Mouse (Mus musculus) limb, embryonic 12.5 days (tissue): ENCODE results near the gene 4930415O20Rik. TPM values are rescaled to one million over a fixed set of nuclear protein-coding genes. Genes with fewer than 3 reads are reported as not detected.
"Not testable (repeated sequence)": the region's sequence is repeated elsewhere in the genome, so short reads cannot be mapped to it uniquely, and the experiment has no call there.

Experiments used
- ATAC-seq: fragments of 200-750 bp; cut with Nextera tagmentation; 2 replicates; pipeline ENCODE4 v1.8.0; 2017; ENCODE audit warnings: low read depth, moderate TSS enrichment; ENCODE audit not compliant: insufficient number of reproducible peaks, insufficient read depth, low FRiP score, low TSS enrichment
- H3K27ac ChIP-seq: fragments of 300-500 bp; sonication (generic); 2 replicates; pipeline ENCODE4 v1.5.1; 2016; ENCODE audit warnings: mild to moderate bottlenecking, moderate library complexity
- H3K27me3 ChIP-seq: fragments of 300-500 bp; sonication (generic); 2 replicates; pipeline ENCODE4 v1.6.1; 2016; ENCODE audit warnings: mild to moderate bottlenecking, moderate library complexity
- H3K36me3 ChIP-seq: fragments of 300-500 bp; sonication (generic); 2 replicates; pipeline ENCODE4 v1.6.1; 2016; ENCODE audit warnings: mild to moderate bottlenecking, moderate library complexity
- H3K4me1 ChIP-seq: fragments of 300-500 bp; sonication (generic); replicated peaks from 2 replicates; pipeline ENCODE4 v1.6.1; 2016
- H3K4me2 ChIP-seq: fragments of 300-500 bp; sonication (generic); 2 replicates; pipeline ENCODE4 v1.6.1; 2016; ENCODE audit warnings: mild to moderate bottlenecking, moderate library complexity
- H3K4me3 ChIP-seq: fragments of 300-500 bp; sonication (generic); replicated peaks from 2 replicates; pipeline ENCODE4 v1.5.1; 2016; ENCODE audit warnings: mild to moderate bottlenecking
- H3K9ac ChIP-seq: fragments of 300-500 bp; sonication (generic); replicated peaks from 2 replicates; pipeline ENCODE4 v1.6.1; 2016; ENCODE audit warnings: mild to moderate bottlenecking, moderate library complexity
- H3K9me3 ChIP-seq: fragments of 300-500 bp; sonication (generic); 2 replicates; pipeline ENCODE4 v1.6.1; 2016; ENCODE audit warnings: mild to moderate bottlenecking, moderate library complexity
- WGBS: fragments of 180-500 bp; shearing (Covaris S2); methylation state at CpG from one replicate; pipeline ENCODE4 v1.1.7; 2016; 5-methylcytosine and 5-hydroxymethylcytosine counted together
- polyA plus RNA-seq: library from polyadenylated mRNA; unstranded; fragments of >200 nt; fragmentation: Nextera tagmentation; extraction: Ambion mirVana; gene quantifications from 2 replicates; pipeline ENCODE4 v1.2.1, GENCODE M21; 2016

Gene 4930415O20Rik
- polyA plus RNA-seq, 1 experiment from 2014 or later, result 0.69 TPM

DNA sequence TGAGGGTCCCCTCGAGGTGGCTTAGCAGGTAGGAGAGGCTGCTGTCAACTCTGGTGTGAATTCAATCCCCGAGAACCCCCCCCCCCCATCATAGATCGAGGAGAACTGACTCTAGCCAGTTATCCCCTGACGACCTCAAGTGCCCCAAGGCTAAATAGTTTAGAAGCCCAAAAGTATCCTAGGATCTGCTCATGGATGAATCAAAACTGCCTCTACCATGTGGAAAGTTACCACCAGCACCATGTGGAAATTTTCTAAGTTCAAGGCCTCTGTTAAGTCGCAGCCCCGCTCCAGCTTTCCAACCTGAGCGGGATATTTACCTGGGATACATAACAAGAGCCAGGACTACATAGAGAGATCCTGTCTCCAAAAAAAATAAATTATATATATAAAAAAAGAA is 1.6 kb upstream of the 4930415O20Rik start:
- ATAC-seq, result no peak
- H3K4me3 ChIP-seq, result peak overlapping the region; percentile 95
- peak overlapping the region; percentile 82 for H3K4me2 ChIP-seq
- H3K9me3 ChIP-seq, result no peaks in the 10 kb centered on the region
- H3K4me1 ChIP-seq, result peaks cover 23% of the 10 kb centered on the region
- peak overlapping the region; percentile 87; the same call in 1 of the 2 replicates for H3K9ac ChIP-seq
- peak overlapping the region; percentile 95; the same call in 1 of the 2 replicates for H3K27ac ChIP-seq
- 65% methylated on average over 7 of the region's 7 CpGs for WGBS
- no peaks in the 10 kb centered on the region for H3K27me3 ChIP-seq
- peaks cover 10% of the 10 kb centered on the region; the same call in 1 of the 2 replicates for H3K36me3 ChIP-seq

DNA sequence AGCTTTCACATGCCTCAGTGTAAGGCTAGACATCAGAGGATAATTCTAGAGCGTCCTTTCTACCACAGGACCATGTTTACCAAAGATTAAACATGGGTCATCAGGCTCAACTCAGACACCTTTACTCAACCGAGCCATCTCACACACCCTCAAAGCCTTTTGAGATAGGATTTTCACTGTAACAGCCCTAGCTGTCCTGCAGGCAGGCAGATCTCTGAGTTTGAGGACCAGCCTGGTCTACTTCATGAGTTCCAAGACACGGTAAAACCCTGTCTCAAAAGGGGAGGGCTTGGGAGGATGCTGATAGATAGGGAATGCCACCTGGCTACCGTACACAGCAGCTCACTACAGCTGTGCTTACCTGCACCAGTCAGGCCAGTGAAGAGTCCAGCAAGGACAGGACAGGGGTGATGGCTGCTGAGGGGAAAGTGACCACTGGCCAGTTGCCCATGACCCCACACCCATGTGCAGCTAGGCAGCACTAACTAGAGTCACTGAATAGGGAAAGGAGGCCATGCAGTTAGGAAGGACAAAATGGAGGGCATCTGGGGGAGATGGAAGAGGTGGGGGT is 924 bp upstream of the 4930415O20Rik start:
- Histone ChIP-seq H3K27me3 (no peaks in the 10 kb centered on the region), H3K4me2 (no peak overlapping the region), H3K4me1 (peaks cover 23% of the 10 kb centered on the region), H3K4me3 (no peak overlapping the region), H3K36me3 (peaks cover 10% of the 10 kb centered on the region; the same call in 1 of the 2 replicates), H3K27ac (no peak overlapping the region), H3K9ac (no peak overlapping the region), H3K9me3 (no peaks in the 10 kb centered on the region)
- ATAC-seq, result no peak
- 80% methylated on average over 4 of the region's 4 CpGs for WGBS

DNA sequence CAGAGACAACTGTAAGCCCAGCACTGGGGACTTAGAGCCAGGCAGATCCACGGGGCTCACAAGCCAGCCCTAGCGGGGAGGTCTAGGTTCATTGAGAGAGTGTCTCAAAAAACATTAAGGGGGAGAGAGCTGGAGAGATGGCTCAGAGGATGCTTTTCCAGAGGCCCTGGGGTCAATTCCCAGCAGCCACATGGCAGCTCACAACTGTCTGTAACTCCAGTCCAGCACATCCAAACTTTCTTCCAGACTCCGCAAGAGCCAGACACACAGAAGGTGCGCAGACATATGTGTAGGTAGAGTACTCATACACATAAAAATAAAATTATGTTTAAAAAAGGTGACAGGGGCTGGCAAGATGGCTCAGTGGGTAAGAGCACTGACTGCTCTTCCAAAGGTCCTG is 2.5 kb downstream of the 4930415O20Rik start:
- Histone ChIP-seq H3K27me3 (no peaks in the 10 kb centered on the region), H3K4me2 (no peak overlapping the region), H3K27ac (no peak overlapping the region), H3K36me3 (no peaks in the 10 kb centered on the region), H3K9ac (no peak overlapping the region), H3K9me3 (no peaks in the 10 kb centered on the region), H3K4me3 (no peak overlapping the region), H3K4me1 (peaks cover 8% of the 10 kb centered on the region)
- no peak for ATAC-seq
- 77% methylated on average over 4 of the region's 4 CpGs for WGBS

DNA sequence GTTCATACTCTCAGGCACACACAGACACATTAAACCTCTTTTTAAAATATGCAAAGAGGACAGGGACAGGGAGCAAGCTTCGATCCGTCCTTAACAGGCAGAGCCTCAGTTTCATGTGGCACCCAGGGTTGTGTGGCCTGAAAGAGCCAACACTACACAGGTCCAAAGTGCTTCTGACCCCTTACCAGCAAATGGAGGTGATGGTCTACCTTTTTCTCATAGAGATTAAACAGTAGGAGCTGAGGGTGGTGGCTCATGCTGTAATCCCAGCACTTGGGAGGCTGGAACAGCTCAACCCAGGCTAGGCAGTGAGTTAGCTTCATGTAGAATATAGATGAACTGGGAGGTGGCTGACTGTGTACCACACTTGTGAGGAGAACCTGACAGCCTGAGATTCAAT is 8.5 kb downstream of the 4930415O20Rik start:
- H3K9ac ChIP-seq, result no peak overlapping the region

DNA sequence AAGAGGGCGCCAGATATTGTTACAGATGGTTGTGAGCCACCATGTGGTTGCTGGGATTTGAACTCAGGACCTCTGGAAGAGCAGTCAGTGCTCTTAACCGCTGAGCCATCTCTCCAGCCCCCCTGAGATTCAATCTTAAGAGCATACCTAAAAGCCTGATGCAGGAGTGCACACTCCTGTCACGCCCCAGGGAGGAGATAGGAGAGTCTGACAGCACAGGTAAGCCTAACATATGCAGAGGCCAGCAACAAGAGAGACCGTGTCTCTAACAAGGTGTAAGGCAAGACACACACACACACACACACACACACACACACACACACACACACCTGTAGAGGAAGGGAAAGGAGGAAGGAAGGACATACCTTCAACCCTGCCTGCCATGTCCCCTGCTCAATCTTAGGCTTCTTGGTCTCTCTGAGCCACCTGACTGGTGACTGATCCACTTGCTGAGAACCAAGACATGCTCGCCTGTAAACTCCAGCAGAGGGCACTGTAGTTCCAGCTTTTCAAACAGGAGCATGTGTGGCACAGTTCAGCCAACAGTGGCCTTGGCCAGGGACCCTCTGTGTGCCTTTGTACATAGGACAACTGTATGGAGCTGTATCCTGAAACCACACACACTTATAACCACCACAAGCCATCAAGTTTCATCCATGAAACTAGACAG is 9.1 kb downstream of the 4930415O20Rik start:
- WGBS, result 46% methylated on average over 5 of the region's 5 CpGs
- H3K9me3 ChIP-seq, result no peaks in the 10 kb centered on the region

More for the DNA sequence above, 8.5 kb downstream of the 4930415O20Rik start:
- WGBS, result 88% methylated on average over 2 of the region's 2 CpGs
- Histone ChIP-seq H3K36me3 (no peaks in the 10 kb centered on the region), H3K9me3 (no peaks in the 10 kb centered on the region), H3K27ac (no peak overlapping the region), H3K4me1 (no peaks in the 10 kb centered on the region), H3K4me3 (no peak overlapping the region), H3K4me2 (no peak overlapping the region), H3K27me3 (no peaks in the 10 kb centered on the region)
- no peak for ATAC-seq

DNA sequence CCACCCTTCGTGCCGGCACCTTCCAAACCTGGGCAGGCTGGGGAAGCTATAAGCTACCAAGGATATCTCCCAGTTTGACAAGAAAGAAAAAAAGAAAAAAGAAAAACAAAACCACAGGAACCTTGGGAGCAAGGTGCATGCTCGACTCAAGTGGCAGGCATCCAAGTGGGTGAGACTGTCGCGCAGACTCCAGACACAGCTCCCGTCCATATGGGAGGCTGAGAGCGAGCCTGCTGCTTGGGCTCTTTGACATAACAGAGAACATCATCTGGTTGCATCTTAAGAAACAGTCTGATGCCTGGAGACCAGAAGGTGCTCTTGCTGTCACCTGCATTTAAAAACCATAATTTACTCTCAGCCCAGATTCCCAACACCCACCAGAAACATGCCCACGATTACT is 11.6 kb downstream of the 4930415O20Rik start:
- H3K9ac ChIP-seq, result no peak overlapping the region
- WGBS, result 81% methylated on average over 8 of the region's 8 CpGs
- H3K36me3 ChIP-seq, result no peaks in the 10 kb centered on the region
- peaks cover 11% of the 10 kb centered on the region; the same call in 1 of the 2 replicates for H3K4me1 ChIP-seq
- H3K27ac ChIP-seq, result no peak overlapping the region
- H3K9me3 ChIP-seq, result no peaks in the 10 kb centered on the region
- no peak overlapping the region for H3K4me3 ChIP-seq
- H3K27me3 ChIP-seq, result no peaks in the 10 kb centered on the region
- H3K4me2 ChIP-seq, result no peak overlapping the region
- ATAC-seq, result no peak

More for the DNA sequence above, 9.1 kb downstream of the 4930415O20Rik start:
- Histone ChIP-seq H3K4me3 (no peak overlapping the region), H3K27ac (no peak overlapping the region), H3K4me2 (no peak overlapping the region), H3K36me3 (no peaks in the 10 kb centered on the region), H3K27me3 (no peaks in the 10 kb centered on the region), H3K9ac (no peak overlapping the region), H3K4me1 (no peaks in the 10 kb centered on the region)
- peak; percentile 91 for ATAC-seq

GRCm38 (mm10) chr15:98582996-98583395 is 12.2 kb downstream of the 4930415O20Rik start:
- no peak for ATAC-seq
- WGBS, result 68% methylated on average over 8 of the region's 8 CpGs
- Histone ChIP-seq H3K9me3 (no peaks in the 10 kb centered on the region), H3K4me1 (peaks cover 11% of the 10 kb centered on the region; the same call in 1 of the 2 replicates), H3K36me3 (no peaks in the 10 kb centered on the region), H3K4me2 (no peak overlapping the region), H3K27ac (no peak overlapping the region), H3K4me3 (no peak overlapping the region), H3K27me3 (no peaks in the 10 kb centered on the region), H3K9ac (no peak overlapping the region; the same call in 1 of the 2 replicates)

GRCm38 (mm10) chr15:98585421-98585820 is 14.6 kb downstream of the 4930415O20Rik start:
- H3K4me2 ChIP-seq, result no peak overlapping the region
- WGBS, result 26% methylated on average over 7 of the region's 7 CpGs
- H3K9ac ChIP-seq, result no peak overlapping the region
- H3K4me1 ChIP-seq, result peaks cover 11% of the 10 kb centered on the region; the same call in 1 of the 2 replicates
- no peak for ATAC-seq
- H3K9me3 ChIP-seq, result no peaks in the 10 kb centered on the region
- H3K4me3 ChIP-seq, result no peak overlapping the region
- no peak overlapping the region for H3K27ac ChIP-seq
- H3K27me3 ChIP-seq, result no peaks in the 10 kb centered on the region
- H3K36me3 ChIP-seq, result peaks cover 20% of the 10 kb centered on the region

GRCm38 (mm10) chr15:98586141-98586540 is 15.3 kb downstream of the 4930415O20Rik start:
- peaks cover 11% of the 10 kb centered on the region; the same call in 1 of the 2 replicates for H3K4me1 ChIP-seq
- WGBS, result 71% methylated on average over 9 of the region's 9 CpGs
- not testable (repeated sequence) for H3K9me3 ChIP-seq, H3K4me2 ChIP-seq, H3K27me3 ChIP-seq, ATAC-seq, H3K4me3 ChIP-seq, H3K9ac ChIP-seq, H3K27ac ChIP-seq
- H3K36me3 ChIP-seq, result peaks cover 27% of the 10 kb centered on the region

DNA sequence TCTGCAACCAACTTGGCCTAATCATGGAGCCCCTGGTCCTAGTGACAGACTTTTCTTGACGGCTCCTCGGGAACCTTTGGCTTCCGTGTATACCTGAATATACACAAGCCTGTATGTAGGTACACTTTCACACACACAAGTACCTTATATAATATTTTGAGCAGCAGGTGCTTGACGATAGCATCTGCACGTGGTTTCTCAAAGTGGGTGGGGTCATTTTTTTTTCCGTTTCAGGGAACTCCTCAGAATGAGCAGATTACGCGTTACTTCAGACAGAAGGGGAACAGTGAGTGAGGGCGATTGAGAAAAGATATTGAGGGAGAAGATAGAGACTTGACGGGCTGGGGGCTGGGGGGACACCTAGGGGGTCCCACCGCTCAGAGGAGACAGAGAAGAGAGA is 16.9 kb downstream of the 4930415O20Rik start:
- Histone ChIP-seq H3K4me1 (peaks cover 11% of the 10 kb centered on the region; the same call in 1 of the 2 replicates), H3K9ac (no peak overlapping the region), H3K9me3 (no peaks in the 10 kb centered on the region), H3K36me3 (peaks cover 43% of the 10 kb centered on the region), H3K4me2 (no peak overlapping the region), H3K27me3 (no peaks in the 10 kb centered on the region), H3K27ac (no peak overlapping the region), H3K4me3 (no peak overlapping the region)
- no peak for ATAC-seq
- 89% methylated on average over 11 of the region's 11 CpGs for WGBS

DNA sequence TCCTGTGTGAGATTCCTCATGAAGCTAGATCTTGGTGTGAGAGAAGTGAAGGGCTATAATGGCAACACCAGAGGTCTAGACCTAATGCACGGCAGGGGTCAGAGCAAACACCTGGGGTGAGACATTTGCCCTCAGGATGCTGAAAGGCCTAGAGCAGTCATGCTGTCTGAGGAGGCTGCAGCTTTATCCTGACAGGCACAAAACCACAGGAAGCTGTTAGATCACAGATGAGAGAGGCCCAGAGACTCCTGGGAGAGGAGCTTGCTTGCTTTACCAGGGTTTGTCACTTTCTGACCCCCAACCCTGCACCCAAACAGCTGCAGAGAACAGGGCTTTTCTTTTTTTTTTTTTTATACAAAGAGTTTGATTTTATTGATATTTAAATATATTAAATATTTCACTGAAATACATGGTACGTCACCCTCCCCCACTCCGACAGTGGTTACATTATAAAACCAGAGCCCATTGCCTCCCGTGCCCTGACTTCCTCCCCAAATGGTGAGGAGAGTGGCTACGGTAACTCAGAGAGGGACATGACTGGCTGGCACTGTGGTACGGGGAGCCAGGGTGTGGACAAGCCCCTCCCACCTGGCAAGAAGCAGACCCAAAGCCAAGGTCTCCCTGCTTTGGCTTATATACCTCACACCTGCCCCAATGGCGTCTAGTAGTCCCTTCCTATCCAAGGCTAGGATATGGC is 19.0 kb downstream of the 4930415O20Rik start:
- Histone ChIP-seq H3K4me3 (no peak overlapping the region), H3K9me3 (no peaks in the 10 kb centered on the region), H3K27me3 (no peaks in the 10 kb centered on the region), H3K9ac (no peak overlapping the region), H3K4me1 (peaks cover 11% of the 10 kb centered on the region; the same call in 1 of the 2 replicates), H3K27ac (no peak overlapping the region), H3K36me3 (peaks cover 63% of the 10 kb centered on the region), H3K4me2 (no peak overlapping the region)
- ATAC-seq, result no peak
- 55% methylated on average over 7 of the region's 7 CpGs for WGBS
